Mouse (Mus musculus): ENCODE data around the gene Boc. TPM values are rescaled to one million over a fixed set of nuclear protein-coding genes. Genes with fewer than 3 reads are reported as not detected.

Boc gene
- total and polyA plus RNA-seq, 2 experiments: 0.16 to 0.18 TPM

DNA sequence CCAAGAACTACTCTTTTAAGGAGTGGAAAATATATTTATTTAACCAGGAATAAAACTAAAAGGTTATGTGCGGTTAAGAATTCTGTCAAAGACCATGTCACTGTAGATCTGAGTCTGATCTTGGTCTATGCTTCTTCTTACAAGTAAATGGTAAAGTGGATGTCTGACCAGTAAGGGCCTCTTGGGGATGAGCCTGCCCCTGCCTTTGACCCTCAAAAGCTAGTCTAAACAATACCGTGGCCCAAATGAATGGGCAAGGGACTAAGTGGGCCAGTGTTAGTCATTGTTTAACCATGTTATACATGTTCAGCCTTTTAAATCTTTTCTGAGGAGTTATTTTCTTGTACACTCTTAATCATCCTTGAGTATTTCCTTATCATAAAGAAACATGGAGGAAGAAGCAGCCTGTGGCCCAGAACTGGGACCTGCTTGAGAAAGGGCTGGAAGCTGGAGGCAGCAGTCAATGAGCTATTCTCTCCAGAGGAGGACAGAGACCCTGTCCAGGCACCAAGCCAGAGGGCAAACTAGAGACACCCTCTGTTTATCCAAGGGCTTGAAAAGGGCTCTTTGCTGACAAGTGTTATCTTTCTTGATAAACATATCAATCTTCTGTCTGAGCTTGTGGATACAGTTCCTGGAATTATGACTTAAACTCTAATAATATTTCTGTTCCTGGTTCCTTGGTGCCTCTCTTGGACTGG lies 38.6 kb upstream of the Boc start:
- Histone ChIP-seq H3K36me3 (ENCODE audit: control insufficient read depth, insufficient read depth, low read length) (no peaks in the 10 kb centered on the region), H3K27ac (replicated peaks; ENCODE audit: insufficient read depth, low read depth, low read length) (no peak overlapping the region), H3K4me1 (ENCODE audit: control insufficient read depth, insufficient read depth, low read length) (no peaks in the 10 kb centered on the region), H3K4me3 (ENCODE audit: insufficient read depth, low read depth, low read length) (no peak overlapping the region), H3K9ac (ENCODE audit: low read depth, low read length) (no peak overlapping the region), H3K27me3 (ENCODE audit: control insufficient read depth, insufficient read depth, low read length) (no peaks in the 10 kb centered on the region), H3K79me2 (ENCODE audit: control insufficient read depth, insufficient read depth, low read length) (no peaks in the 10 kb centered on the region)
- 74% methylated on average over 2 of the region's 2 CpGs for WGBS
- TF ChIP-seq CTCF (IDR thresholded peaks at IDR 0.05; ENCODE audit: low read depth, low read length): no peak
- no peak for TF ChIP-seq POLR2A (IDR thresholded peaks at IDR 0.05; ENCODE audit: extremely low read depth, insufficient read depth, low read length)
- DNase-seq (ENCODE audit: extremely low read depth, low read depth, low spot score): no peak

GRCm38 (mm10) chr16:44589506-44589905 lies 30.8 kb upstream of the Boc start:
- Histone ChIP-seq H3K4me3 (ENCODE audit: insufficient read depth, low read depth, low read length) (no peak overlapping the region), H3K27ac (replicated peaks; ENCODE audit: insufficient read depth, low read depth, low read length) (no peak overlapping the region), H3K4me1 (ENCODE audit: control insufficient read depth, insufficient read depth, low read length) (no peaks in the 10 kb centered on the region), H3K9ac (ENCODE audit: low read depth, low read length) (no peak overlapping the region), H3K36me3 (ENCODE audit: control insufficient read depth, insufficient read depth, low read length) (no peaks in the 10 kb centered on the region), H3K79me2 (ENCODE audit: control insufficient read depth, insufficient read depth, low read length) (no peaks in the 10 kb centered on the region), H3K27me3 (ENCODE audit: control insufficient read depth, insufficient read depth, low read length) (no peaks in the 10 kb centered on the region)
- WGBS: 83% methylated on average over 1 of the region's 1 CpGs
- TF ChIP-seq CTCF (IDR thresholded peaks at IDR 0.05; ENCODE audit: low read depth, low read length) (no peak), POLR2A (IDR thresholded peaks at IDR 0.05; ENCODE audit: extremely low read depth, insufficient read depth, low read length) (no peak)
- DNase-seq (ENCODE audit: extremely low read depth, low read depth, low spot score): no peak

GRCm38 (mm10) chr16:44579421-44580024 lies 20.8 kb upstream of the Boc start:
- Histone ChIP-seq H3K27ac (replicated peaks; ENCODE audit: insufficient read depth, low read depth, low read length) (no peak overlapping the region), H3K9ac (ENCODE audit: low read depth, low read length) (no peak overlapping the region), H3K4me3 (ENCODE audit: insufficient read depth, low read depth, low read length) (no peak overlapping the region), H3K27me3 (ENCODE audit: control insufficient read depth, insufficient read depth, low read length) (no peaks in the 10 kb centered on the region), H3K4me1 (ENCODE audit: control insufficient read depth, insufficient read depth, low read length) (no peaks in the 10 kb centered on the region), H3K36me3 (ENCODE audit: control insufficient read depth, insufficient read depth, low read length) (no peaks in the 10 kb centered on the region), H3K79me2 (ENCODE audit: control insufficient read depth, insufficient read depth, low read length) (no peaks in the 10 kb centered on the region)
- WGBS: 50% methylated on average over 15 of the region's 15 CpGs
- DNase-seq (ENCODE audit: extremely low read depth, low read depth, low spot score): no peak
- no peak for TF ChIP-seq CTCF (IDR thresholded peaks at IDR 0.05; ENCODE audit: low read depth, low read length)
- TF ChIP-seq POLR2A (IDR thresholded peaks at IDR 0.05; ENCODE audit: extremely low read depth, insufficient read depth, low read length): no peak

- WGBS: 68% methylated on average over 1 of the region's 1 CpGs
- TF ChIP-seq POLR2A (IDR thresholded peaks at IDR 0.05; ENCODE audit: extremely low read depth, insufficient read depth, low read length) (no peak), CTCF (IDR thresholded peaks at IDR 0.05; ENCODE audit: low read depth, low read length) (no peak)
- H3K79me2 ChIP-seq (ENCODE audit: control insufficient read depth, insufficient read depth, low read length): no peaks in the 10 kb centered on the region
Observed at GRCm38 (mm10) chr16:44578551-44578950, 19.9 kb upstream of the Boc start.

GRCm38 (mm10) chr16:44568056-44568455 lies 9.4 kb upstream of the Boc start:
- Histone ChIP-seq H3K79me2 (ENCODE audit: control insufficient read depth, insufficient read depth, low read length) (no peaks in the 10 kb centered on the region), H3K36me3 (ENCODE audit: control insufficient read depth, insufficient read depth, low read length) (no peaks in the 10 kb centered on the region), H3K4me1 (ENCODE audit: control insufficient read depth, insufficient read depth, low read length) (no peaks in the 10 kb centered on the region), H3K4me3 (ENCODE audit: insufficient read depth, low read depth, low read length) (no peak overlapping the region), H3K9ac (ENCODE audit: low read depth, low read length) (no peak overlapping the region), H3K27ac (replicated peaks; ENCODE audit: insufficient read depth, low read depth, low read length) (no peak overlapping the region), H3K27me3 (ENCODE audit: control insufficient read depth, insufficient read depth, low read length) (no peaks in the 10 kb centered on the region)
- DNase-seq (ENCODE audit: extremely low read depth, low read depth, low spot score): no peak
- TF ChIP-seq CTCF (IDR thresholded peaks at IDR 0.05; ENCODE audit: low read depth, low read length): no peak
- no peak for TF ChIP-seq POLR2A (IDR thresholded peaks at IDR 0.05; ENCODE audit: extremely low read depth, insufficient read depth, low read length)

More at GRCm38 (mm10) chr16:44578551-44578950, 19.9 kb upstream of the Boc start:
- Histone ChIP-seq H3K9ac (ENCODE audit: low read depth, low read length) (no peak overlapping the region), H3K36me3 (ENCODE audit: control insufficient read depth, insufficient read depth, low read length) (no peaks in the 10 kb centered on the region), H3K27ac (replicated peaks; ENCODE audit: insufficient read depth, low read depth, low read length) (no peak overlapping the region), H3K4me1 (ENCODE audit: control insufficient read depth, insufficient read depth, low read length) (no peaks in the 10 kb centered on the region), H3K4me3 (ENCODE audit: insufficient read depth, low read depth, low read length) (no peak overlapping the region), H3K27me3 (ENCODE audit: control insufficient read depth, insufficient read depth, low read length) (no peaks in the 10 kb centered on the region)
- DNase-seq (ENCODE audit: extremely low read depth, low read depth, low spot score): no peak
